Mouse (Mus musculus) megakaryocyte, embryonic 14.5 days (primary cell): ENCODE measurements around the gene Prickle3.

Source experiments
- FLI1 ChIP-seq: IDR thresholded peaks from 2 replicates; pipeline ENCODE4 v1.6.1; 2012; ENCODE audit warnings: low read length, inconsistent platforms, mixed read lengths
- GATA1 ChIP-seq: IDR thresholded peaks from 3 replicates; pipeline ENCODE4 v1.6.1; 2012; ENCODE audit warnings: mixed read lengths, low read length, inconsistent platforms, borderline replicate concordance

GRCm38 (mm10) chrX:7675001-7675380 is 17.9 kb downstream of the Prickle3 start:
- TF ChIP-seq GATA1 (no peak), FLI1 (no peak)
